Mouse (Mus musculus) layer of hippocampus, postnatal 36 days (tissue): ENCODE measurements at regions not wholly inside any gene's neighbourhood (a gene's known extent, or its start where the extent isn't known, plus 50 kb on each side); places are given as distances from the start of the nearest gene placed in this dataset.

ENCODE experiments used
- DNase-seq, 2 experiments: peaks; one replicate each; pipeline ENCODE4 v3.0.0; 2022

GRCm38 (mm10) chr16:5537286-5538204, 281.8 kb upstream of the Eef2kmt start:
- no peak for DNase-seq

- DNase-seq: no peak
Measured at GRCm38 (mm10) chr16:5536515-5536972, 280.8 kb upstream of the Eef2kmt start.

DNA sequence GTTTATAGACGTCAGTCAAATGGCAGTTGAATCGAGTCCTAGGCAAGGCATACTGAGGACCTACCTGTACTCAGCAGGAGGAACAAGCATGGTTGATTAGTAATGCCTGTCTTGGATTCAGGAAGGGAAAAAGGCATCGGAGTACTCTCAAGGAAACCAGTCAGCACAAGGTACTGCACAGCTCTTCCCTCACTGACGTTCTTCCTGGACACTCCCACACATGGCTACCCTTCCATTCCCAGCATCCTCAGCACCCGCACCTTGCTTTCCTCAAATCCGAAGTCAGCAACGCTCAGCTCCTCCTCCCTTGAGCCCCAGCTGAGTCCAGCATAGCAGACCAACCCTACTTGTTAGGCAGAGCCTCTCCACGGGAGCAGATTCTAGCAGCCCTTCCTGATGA, 279.6 kb upstream of the Eef2kmt start:
- no peak for DNase-seq

GRCm38 (mm10) chr16:5534862-5535261, 279.1 kb upstream of the Eef2kmt start:
- DNase-seq: peak; percentile 43 to 50

DNA sequence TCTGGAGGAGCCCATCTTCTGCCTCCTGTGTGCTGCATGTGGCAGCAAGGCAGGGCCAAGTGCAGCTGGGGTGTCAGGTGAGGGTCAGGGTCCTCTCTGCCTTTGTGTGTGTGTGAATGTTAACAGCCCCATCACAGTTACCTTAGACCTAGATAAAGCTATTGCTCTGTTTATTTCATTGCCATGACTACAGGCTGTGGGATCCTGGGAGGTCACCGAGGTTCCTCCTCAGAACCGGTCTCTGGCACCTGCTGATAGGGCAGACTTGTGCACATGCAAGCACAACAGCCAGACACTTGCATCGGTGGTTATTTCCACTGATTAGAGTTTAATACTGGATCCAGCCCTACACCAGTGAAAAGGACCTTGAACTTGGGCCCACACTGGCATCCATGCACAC, 278.6 kb upstream of the Eef2kmt start:
- DNase-seq: no peak

DNA sequence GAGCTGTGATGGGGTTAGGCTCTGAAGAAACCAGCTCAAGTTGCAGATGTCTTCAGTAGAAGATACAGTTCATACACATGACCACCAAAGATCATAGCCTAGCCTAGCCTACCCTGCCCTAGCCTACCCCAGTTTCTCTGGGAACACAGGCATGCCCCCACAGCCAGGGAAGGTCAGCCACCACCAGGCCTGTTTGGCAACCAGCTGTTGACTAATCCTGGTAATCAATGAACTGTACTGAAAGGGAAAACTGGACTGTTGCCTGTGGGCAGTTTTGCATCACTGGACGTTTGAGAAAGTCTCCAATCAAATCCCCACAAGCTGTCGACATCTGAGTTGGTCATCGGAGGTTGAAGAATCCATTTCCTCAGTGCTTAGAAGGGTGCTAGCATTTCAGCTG, 276.5 kb upstream of the Eef2kmt start:
- no peak for DNase-seq

DNA sequence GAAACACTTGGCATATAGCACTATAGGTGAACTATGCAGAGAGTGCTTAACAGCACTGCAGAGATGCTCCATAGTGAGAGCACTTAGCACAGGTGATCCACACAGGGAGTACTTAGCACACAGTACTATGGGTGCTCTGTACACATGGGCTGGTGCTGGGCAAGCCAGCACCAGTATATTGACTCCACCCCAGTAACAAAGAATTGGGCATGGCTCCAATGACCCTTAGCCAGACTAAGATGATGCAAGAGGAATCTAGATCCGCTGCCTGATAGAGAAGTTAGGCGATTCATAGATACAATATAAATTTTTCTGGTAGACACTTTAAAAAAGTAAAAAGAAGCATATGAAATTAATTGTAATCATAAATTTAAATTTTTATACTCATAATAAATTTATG, 274.0 kb upstream of the Eef2kmt start:
- no peak for DNase-seq

DNA sequence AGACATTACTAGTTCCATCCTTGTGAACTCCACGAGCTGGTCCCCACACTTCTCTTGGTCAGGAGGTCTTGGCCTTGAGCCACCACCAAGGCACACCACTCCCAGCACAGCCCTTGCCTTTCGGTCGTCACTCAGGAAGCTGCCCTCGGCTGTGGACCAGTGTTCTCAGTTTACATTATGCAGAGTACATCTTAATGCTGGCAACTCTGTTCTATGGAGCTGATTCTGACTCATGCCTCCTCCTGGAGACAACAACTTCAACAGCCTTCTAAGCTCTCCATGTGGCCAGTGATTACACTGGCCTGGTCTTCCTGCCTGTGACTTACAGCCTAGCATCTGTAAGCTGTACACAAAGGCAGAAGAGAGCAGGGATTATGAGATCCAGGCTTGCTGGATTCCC, 272.2 kb upstream of the Eef2kmt start:
- no peak for DNase-seq

- no peak for DNase-seq
Measured at GRCm38 (mm10) chr16:5524375-5524774, 268.6 kb upstream of the Eef2kmt start.

GRCm38 (mm10) chr16:5523402-5524021, 267.7 kb upstream of the Eef2kmt start:
- DNase-seq: no peak

DNA sequence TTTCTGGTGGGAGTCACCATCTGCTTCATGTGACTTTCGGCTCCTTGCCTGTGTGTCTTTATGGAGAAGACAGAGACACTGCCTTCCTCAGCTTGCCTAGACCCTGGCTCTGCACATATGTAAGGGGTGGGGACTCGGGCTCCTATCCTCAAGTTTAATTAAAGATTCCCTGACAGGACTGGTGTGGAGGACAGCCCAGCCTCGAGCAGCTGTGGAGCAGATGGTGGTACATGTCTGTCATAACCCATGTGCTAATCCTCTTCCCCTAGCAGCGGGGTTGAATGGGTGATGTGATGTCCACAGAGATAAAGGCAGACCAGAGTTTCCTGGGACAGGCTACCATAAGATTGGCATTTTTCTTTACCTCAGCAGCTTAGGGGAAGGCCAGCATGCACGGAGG, 262.0 kb upstream of the Eef2kmt start:
- DNase-seq: no peak

DNA sequence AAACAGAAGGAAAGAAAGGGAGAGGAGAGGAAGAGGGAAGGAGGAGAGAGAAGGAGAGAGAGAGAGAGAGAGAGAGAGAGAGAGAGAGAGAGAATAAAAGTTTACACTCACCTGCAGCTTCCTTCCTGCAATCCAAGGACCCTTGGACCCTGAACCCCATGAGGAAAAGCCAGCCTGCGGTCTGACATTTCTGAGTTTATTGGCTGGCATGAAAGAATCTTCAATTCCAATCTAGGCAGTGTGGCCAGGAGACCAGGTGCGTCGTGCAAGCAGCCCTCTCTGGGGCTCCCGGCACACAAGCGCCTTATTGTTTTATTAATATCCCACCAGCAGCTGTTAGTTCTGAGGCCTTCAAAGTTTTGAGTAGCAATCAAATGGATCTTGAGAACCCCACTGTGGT, 260.1 kb upstream of the Eef2kmt start:
- no peak for DNase-seq

DNA sequence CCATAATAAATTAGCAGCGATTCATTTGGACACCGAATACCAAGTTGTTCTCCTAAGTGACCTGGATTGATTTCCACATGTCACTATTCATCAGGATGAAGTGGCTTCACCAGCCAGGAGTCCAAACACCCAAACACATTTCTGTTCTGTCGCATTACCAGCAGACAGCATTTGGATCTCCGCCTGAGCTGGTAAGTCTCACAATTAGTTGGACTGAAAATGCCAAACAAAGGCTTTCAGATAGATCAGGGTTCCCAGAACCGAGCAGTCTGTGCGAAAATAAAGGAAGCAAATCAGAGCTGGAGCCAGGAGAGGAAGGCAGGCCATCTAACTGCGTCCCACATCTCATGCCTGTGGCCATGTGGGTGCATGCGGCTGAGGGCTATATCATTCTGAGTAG, 251.5 kb upstream of the Eef2kmt start:
- peak in 1 of 2 experiments; percentile 17 for DNase-seq

DNA sequence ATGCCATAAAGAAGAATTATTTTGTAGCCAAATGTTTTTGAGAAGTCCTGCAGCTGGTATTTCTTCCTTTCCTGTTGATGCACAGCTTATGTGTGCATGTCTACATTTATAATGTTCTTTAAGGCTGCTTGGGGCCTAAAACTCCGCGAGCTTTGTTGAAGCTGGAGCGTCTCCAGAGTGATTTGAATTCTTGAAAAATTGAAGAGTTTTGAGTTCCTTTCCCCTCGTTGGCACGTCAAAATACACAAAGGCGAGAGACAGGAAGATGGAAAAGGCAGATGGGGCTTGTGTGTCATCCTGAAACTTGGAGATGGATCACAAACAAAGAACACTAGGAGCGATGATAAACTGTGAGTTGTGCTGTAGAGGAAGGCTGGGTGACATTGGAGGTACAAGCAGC, 246.2 kb upstream of the Eef2kmt start:
- DNase-seq: peak in 1 of 2 experiments; percentile 12

- no peak for DNase-seq
Measured at GRCm38 (mm10) chr16:5496051-5496685, 240.4 kb upstream of the Eef2kmt start.

GRCm38 (mm10) chr16:5493352-5493751, 237.6 kb upstream of the Eef2kmt start:
- DNase-seq: no peak

DNA sequence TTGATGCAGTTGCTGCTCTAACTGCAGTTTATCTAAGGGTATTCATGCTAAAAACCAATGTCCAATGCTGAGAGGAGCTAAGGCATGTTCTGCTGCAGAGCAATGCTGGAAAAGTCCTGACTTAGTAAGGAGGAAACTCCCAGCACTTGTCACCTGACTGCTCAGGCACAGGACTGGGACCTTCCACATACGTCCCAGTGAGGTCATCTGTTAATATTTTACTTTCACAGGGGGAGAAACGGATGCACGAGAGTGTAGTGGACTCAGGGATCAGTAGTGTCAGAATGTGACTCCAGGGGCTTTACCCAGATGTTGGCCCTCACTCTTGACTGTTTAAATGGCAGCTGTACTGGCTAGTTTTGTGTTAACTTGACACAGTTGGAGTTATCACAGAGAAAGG, 231.5 kb upstream of the Eef2kmt start:
- DNase-seq: no peak

- DNase-seq: no peak
Measured at GRCm38 (mm10) chr16:5483337-5483736, 227.6 kb upstream of the Eef2kmt start.

DNA sequence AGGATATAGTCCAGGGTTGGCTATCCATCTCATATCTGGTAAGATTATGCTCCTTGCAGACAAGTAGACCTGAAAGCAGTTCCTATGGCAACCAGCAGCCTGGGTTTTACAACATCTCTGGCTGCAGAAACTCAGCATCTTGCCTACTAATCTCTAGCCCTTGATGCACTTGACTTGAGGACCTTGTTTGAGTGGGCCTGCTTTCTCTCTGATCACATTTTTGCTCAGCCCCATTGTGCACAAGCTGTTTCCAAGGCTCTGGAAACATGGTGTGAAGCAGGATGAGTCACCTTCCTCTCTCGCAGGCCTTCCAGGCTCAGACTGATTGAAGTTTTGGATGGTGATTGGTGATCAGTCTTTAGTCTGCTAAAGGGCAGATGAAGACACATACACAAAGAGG, 224.4 kb upstream of the Eef2kmt start:
- DNase-seq: peak; percentile 14 to 18

- DNase-seq: no peak
Measured at GRCm38 (mm10) chr16:5478970-5479369, 223.2 kb upstream of the Eef2kmt start.

GRCm38 (mm10) chr16:5471321-5471720, 215.5 kb upstream of the Eef2kmt start:
- DNase-seq: peak; percentile 20 to 45

DNA sequence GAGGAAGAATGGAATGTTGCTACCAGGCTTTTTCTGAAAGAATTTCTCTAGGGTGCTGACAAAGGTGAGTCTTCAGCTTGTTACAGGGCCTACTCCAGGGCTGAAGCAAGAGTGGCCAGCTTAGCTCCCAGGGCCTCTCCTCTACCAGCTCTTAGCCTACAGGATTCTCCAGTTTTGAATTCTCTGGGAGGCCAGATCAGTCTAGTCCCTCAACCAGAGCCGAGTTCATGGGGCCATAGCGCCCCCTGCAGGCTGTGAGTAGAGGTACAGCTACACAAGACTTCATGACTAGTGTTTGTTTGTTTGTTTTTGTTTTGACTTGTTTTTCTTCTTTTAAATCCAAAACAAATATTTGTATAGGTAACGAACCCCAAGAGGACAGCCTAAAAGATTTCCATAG, 211.8 kb upstream of the Eef2kmt start:
- DNase-seq: peak; percentile 12 to 29

GRCm38 (mm10) chr16:5466760-5467159, 211.0 kb upstream of the Eef2kmt start:
- no peak for DNase-seq
